Mouse (Mus musculus) CD4-positive helper T cell, adult 2 months (primary cell): ENCODE results near the gene Hmgn2.

Source experiments
- DNase-seq: peaks from one replicate; pipeline ENCODE4 v3.0.0-alpha.2; 2012; ENCODE audit warnings: low read depth, missing footprints, low spot score

Gene Hmgn2

DNA sequence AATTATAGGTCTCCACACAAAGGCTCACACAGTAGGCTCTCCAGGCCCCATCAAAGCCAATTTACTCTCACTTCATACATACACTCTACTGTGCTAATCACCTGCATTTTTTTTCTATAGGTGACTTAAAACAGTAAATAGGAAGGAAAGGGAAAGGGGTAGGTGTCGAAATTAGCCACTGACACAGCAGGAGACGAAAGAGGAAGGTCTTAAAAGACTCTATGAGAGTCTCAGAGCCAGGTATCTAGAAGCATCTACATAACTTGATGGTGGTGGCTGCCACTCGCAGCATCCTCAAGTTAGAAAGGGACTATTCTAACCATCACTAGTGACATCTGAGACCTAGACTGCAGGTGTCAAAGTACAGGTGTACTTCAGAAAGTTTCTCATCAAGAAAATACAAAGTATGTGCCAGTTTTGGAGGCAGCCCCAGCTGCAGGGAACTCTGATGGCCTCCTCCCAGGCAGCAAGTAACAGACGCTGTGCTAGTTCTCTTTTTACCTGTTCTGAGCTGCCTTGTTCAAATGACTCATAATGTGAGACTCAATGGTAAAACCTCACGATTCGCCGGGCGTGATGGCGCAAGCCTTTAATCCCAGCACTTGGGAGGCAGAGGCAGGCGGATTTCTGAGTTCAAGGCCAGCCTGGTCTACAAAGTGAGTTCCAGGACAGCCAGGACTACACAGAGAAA, 9.7 kb upstream of the Hmgn2 start:
- DNase-seq = no peak

DNA sequence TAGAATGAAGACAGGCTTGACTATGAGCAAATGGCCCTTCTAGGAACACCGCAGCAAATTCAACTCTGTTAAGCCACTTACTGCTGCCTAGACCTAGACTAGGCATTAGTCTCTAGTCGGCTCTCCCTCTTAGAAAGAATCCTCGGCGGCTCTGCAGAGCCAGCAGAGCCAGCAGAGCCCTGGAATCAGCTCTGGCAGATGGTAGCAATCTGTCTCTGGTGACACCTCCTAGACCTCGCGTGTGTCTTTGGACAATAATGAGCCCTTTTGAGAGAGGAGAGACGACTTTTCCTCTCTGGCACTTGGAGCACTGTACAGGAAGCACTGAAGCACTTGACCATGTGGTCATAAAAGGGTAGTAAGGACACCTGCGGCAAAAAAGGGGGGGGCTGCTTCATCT, 3.3 kb upstream of the Hmgn2 start:
- no peak for DNase-seq

DNA sequence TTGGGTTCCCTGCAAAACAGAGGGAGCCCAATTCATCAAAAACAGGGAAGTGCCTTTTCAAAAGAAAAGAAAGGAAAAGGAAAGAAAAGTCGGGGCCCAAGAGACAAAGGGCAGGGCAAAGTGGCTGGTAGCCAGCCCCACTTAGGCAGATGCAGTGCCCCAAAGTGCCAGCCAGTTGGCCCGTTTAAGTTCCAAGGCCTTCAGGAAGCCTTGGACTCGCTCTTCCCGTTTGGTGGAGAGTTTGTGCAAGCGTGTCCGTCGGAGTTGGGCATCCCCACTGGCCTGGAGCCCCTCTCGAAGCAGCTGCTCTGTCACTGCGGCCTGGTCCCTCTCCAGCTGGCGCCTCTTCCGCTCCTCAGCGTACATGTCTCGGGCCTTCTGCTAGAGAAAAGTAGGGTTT, 2.4 kb upstream of the Hmgn2 start:
- no peak for DNase-seq

DNA sequence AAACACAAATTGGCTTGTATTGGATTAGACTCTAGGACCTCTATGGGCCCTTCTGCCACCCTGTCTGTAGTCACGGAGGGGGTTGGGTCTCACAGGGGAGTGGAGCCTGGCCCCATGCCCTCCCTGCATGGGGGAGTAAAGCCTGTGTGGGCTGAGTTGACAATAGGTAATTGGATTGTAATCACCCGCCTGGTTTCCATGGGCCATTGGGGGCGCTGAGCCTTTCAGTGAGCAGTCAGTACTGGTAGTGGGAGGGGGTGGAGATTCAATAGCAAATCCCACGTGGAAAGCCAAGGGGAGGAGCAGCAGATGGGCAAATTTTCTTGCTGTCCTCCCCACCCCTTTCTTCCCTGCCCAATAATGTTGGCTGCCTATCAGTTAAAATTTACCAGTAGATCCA, 1.7 kb upstream of the Hmgn2 start:
- no peak for DNase-seq

DNA sequence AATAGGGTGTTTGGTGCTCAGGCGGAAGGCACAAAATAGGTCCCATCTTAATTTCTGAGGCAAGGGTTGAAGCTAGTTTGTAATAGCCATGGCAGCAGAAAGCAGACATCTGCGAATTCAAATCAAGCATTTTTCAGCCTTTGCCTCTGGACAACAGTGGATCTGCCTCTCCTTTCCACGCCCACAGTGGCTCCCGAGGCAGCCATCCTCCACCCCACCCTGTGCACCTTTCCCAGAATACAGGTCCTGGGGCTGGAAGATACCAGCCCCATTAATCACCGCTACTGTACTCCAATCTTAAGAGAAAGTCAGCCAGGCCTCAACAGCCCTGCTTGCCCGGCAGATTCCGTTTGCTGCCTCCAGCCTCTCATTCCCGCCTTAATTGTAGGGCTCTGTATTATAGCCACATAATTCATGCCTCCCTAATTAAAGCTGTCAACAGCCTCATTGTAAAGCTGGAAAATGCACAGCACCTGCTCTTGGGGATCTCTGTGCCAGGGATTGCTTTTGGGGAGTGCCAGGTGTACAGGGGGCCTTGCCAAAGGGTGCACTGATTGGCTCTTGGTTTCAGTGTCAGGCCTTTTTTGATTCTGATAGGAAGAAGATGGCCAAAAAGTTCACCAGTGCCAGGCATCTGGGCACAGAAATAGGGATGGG, 792 bp upstream of the Hmgn2 start:
- DNase-seq = no peak

DNA sequence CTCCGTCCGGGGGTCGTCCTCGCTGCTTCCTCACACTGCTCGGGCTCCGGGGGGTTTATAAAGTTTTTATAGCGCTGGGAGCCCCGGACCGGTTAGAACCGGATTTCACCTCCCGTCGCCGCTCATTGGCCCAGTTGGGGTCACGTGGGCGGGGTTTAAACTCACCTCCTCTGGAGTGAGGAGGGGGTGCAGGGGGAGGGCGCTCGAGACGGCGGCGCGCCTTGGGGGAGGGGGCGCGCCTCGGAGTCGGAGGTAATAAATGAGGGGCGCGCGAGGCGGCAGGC, 642 bp downstream of the Hmgn2 start:
- DNase-seq = peak; percentile 92

DNA sequence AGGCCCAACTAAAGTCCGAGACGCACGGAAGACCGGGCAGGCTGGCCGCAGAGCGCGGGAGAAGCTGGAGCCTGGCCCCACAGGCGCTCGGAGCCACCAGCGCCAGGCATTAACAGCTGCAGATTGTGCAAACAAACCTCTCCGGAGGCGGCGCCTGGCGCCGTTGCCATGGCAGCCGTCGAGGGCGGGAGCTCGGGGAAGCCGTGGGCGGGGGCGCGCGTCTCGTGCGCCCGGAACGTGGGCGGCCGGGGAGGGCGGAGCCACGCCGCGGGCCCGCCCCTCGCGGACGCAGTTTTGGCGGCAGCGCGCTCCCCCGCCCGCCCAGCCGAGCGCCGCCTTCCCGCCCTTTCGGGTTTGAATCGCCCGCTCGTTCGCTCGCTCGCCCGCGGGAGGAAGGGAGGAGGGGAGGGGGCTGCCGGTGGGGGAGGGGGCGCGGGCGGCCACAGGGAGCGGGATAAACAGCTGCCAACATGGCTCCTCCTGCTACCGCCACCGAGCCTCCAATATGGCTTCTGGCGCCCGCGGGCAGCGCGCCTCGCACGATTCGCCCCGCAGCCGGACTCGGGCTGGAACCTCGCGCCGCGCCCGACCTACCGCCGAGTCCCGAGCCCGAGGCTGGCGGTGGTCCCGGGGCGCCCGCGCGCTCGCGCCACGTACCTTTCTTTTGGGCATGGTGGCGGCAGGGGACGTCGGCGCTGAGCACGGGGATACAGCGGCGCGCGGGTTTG, 1.1 kb downstream of the Hmgn2 start:
- peak; percentile 97 for DNase-seq

DNA sequence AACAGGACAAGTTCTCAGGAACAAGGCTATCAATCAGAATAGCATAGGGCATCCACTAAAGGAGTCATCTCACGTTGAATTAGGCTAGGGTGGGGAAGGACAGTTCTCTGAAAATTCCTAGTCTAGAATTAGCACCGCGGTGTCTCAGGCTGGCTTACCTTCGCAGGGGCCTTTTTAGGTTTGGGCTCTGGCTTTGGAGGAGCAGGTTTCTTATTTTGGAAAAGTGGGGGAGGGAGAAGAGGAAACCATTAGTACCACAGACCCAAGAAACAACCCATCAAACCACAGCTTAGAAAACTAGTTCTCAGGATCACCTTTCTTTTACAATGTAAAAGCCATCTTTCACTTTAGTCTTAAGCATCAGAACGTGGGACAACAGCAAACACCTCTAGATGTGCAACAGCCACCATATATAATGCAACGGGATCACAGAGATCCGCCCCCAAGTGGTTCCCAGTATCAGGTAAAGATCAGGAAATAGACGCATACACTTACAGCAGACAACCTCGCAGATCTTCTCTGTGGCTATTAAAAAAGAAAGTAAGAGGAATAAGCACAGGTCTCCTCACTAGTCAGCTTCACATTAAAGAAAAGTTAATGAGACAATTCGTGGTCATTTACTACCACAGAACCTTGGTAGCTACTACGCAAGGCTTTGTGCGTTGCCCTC, 2.0 kb downstream of the Hmgn2 start:
- DNase-seq = peak; percentile 43

DNA sequence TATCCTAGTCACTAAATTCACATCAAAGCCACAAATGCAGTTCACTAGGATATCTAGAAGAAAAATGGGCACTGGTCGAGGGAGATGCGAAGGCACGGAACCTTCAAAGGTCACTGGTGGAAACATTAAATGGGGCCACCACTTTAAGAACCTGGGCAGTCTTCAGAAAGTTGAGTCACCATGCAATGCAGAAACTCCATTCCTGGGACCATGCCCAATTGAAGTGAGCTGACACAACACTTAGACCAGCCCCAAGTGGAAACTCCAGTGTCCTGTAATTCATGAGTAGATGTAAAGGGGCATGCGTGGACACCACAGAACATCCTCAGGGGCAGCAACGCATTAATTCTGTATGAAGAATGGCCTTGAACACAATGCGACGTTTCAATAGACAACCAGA, 5.9 kb downstream of the Hmgn2 start:
- DNase-seq = no peak

DNA sequence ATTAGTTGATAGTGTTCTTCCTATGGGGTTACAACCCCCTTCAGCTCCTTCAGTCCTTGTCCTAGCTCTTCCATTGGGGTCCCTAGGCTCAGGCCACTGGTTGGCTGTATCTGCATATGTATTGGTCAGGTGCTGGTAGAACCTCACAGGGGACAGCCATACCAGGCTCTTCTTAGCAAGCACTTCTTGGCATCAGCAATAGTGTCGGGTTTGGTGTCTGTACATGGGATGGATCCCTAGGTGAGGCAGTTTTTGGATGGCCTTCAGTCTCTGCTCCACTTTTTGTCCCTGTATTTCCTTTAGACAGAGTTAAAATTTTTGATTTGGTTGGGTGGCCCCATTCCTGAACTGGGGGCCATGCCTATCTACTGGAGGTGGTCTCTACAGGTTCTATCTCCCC, 9.6 kb downstream of the Hmgn2 start:
- DNase-seq = no peak

DNA sequence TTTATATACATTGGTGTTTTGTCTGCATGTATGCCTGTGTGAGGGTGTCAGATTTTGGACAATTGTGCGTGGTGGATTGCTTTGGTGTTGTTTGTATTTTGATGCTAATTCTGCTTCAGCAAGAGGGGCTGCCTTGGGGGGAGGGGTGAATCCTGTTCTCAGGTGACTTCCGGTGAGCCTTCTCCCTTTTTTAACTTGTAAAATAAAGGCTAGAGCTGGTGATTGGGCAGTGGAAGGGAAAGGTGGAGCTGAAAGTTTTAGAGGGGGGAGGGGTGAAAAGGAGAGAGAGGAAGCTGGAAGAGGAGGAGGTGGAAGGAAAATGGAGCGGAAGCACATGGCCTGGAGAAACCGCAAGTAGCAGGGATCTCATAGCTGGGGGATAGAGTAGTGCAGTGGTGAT, 12.1 kb downstream of the Hmgn2 start:
- DNase-seq = no peak

DNA sequence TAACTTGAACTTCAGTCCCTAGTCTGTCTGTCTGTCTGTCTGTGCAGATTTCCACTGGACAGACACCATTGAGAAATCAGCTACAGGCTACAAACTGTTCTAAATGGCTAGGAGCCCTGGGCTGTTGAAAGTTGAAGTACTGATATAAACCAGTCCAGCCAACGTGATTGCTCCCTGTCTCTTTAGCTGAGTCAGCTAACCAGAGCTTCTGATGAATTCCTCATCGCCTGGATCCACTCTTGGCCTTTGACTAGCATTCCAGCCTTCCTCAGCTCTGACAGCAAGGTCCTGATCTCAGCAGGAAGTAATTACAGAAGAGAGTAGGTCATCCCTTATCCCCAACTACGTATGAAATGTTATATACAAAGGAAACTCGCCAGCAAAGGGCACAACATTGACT, 21.7 kb downstream of the Hmgn2 start:
- DNase-seq = no peak

DNA sequence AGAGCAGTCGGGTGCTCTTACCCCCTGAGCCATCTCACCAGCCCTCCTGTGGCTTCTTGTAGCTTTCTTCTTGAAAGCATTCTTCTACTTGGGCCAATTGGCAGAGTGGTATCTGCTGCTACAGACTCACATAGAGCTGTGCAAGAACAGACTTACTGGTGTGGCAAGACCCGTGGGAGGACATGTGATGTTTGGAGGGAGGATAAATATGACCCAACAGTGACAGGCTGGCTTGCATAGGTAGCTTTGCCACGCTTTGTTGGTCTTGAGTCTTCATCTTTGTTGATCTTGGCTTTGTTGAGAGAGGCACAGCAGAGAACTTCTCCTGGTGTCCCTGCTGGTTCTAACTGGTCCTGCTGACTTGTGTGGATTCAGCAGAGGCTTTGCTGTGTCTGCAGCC, 24.7 kb downstream of the Hmgn2 start:
- DNase-seq = no peak

DNA sequence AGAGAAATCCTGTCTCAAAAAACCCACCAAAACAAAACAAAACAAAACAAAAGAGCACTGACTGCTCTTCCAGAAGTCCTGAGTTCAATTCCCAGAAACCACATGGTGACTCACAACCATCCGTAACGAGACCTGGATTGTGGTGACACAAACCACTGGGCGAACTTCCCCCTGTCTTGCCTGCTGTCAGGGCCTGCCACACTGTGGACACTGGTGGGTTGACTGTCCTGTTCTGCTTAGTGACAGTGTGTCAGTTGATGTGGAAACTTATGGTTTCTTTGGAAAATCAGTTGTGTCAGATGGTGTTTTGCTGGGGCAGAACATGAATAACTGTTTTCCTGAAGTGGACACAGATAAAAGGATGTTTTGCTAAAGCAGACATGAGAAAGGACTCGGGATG, 25.8 kb downstream of the Hmgn2 start:
- no peak for DNase-seq

DNA sequence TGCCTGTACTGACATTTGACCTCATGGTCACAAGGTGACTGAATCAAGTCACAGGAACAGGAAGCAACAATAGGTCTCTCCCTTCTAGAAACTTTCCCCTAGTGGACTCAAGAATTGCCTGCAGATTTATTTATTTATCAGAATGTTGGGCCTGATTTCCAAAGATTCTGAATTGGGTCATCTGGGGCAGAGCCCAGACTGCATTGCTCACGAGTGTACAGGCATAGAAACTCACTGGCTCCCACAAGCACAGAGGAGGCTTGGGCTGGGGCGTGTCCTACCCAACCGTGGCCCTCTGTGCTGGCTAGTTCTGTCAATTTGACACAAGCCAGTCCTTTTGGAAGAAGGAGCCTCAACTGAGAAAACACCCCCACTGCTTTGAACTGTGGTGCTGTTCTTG, 26.9 kb downstream of the Hmgn2 start:
- no peak for DNase-seq

DNA sequence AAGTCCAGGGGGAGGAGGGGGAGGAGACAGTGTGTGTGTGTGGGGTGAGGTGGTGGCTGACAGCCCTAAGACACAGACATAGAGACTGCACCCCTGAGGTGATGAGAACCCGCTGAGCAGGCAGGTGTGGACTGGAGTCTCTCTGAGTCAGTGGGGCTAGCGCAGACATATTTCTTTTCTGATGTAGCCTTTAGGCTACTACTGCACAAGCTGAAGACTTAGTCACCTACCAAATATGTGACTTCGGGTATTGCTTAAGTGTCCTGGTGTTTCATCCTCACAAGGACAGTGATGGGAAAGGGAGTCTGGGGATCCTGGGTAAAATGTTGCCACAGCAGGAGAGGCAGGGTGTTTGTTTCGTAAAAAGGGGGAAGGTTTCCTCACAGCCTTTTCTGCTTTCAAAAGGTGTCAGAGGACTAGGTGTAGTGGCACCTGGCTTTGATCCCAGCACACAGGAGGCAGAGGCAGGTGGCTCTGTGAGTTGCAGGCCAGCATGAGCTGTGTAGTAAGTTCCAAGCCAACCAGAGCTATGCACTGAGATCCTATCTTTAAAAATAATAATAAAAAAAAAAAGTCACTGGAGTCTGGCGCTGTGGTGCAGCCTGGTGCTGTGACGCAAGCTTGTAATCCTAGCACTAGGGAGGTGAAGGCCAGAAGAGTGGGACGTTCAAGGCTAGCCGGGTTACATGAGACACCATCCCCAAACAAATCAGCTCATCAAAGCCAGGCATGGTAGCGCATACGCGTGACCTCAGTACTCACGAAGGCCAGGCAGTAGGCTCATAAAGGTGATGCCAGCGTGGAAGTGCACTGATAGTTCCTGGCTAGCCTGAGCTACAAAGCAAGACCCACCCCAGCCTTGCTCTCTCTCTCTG, 27.8 kb downstream of the Hmgn2 start:
- no peak for DNase-seq

DNA sequence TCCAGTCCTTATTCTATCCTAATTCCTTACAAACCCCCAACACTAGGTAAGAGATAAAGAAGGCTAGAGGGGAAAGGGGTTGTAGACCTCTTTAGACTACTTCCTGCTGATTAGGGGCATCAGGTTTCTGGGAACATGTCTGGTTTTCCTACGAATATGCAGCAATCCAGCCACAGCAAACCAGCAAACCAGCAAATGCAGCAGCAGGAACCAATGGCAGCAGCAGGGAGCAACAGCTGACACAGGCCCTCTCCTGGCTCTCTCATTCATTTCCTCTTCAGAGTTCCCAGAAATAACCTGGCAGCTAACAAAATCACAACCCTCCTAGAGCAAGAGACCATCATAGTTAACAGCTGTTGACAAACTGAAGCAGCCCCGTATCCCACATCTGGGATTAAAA, 30.4 kb downstream of the Hmgn2 start:
- no peak for DNase-seq

DNA sequence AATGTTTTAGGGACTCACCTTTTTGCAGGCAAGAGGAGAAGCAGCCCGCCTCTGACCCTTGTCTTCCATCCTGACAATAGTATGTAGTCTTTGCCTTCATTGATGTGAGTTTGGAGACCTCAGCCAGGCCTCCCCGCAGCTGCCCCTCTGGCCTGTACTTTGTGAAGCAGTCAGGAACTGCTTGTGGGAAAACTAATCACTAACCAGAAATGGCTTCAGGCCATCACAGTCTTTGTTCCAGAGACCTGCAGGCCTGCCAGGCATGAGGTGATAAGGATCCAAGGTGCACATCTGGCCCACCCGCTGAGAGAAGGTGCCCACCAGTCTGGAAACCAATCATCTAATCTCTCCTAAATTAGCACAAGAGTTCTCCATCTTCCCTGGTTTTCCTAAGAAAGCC, 36.7 kb downstream of the Hmgn2 start:
- no peak for DNase-seq

DNA sequence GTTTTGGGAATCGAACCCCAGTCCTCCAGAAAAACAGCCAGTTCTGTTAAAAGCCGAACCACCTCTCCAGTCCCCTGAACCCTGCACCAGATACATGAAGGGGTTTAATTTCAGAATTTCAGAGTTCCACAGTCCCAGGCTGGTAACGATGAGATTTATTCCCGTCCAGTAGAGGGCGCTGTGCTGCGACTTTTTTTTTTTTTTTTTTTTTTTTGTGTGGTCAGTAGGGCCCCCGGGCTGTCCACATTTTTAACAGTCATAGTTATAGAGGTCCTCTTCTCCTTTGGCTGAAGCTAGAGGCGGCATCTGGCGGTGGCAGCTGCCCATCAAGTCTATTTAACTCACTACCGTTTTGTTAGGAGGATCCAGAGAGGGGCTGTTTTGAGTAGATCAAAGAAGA, 37.1 kb downstream of the Hmgn2 start:
- peak; percentile 37 for DNase-seq

DNA sequence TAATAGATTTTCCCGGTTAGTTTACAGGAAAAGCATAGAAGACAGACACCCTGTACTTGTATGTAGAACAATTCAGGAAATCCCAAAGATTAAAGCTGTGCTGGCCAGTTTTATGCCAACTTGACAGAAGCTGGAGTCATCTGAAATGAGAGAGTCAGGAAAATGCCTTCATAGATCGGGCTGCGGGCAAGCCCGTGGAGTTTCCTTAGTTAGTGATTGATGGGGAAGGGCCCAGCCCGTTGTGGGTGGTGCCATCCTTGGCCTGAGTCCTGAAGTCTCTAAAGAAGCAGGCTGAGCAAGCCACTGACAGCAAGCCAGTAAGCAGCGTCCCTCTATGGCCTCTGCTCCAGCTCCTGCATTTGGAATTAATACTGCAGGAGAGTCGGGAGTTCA, 39.2 kb downstream of the Hmgn2 start:
- DNase-seq = no peak

DNA sequence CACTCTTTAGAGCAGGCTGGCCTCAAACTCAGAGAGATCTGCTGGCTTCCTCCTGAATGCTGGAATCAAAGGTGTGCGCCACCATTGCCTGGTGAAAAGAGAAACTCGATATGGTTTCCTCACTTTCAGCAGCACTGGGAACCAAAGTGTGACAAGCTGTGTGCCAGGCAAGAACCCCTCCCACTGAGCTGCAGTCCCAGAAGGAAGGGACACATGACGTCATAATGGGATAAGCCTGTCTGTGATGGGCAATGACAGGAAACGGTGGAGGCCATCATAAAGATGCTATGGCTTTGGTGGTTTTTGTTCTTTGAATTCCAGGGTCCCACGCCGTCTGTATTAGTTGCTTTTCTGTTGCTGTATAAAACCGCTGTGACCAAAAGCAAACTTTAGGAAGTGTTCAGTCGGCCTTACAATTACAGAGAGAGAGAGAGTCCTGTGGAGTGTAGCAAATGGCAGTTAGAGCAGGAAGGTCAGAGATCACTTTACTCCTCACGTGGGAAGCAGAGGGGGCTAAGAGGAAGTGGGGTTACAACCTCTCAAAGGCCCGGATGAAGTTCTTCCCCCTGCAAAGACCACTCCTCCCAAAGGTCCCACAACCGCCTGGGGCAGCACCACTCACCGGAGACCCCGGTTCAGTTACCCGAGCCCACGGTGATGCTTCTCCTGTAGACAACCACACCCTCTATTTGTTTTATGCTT, 39.7 kb downstream of the Hmgn2 start:
- peak; percentile 12 for DNase-seq
